Mouse (Mus musculus) C2C12 (cell line): ENCODE measurements around the gene Gcsh. TPM values are rescaled to one million over a fixed set of nuclear protein-coding genes. Genes with fewer than 3 reads are reported as not detected.
A peak's percentile ranks its signal among the peaks of the same experiment; 100 is the strongest.

ENCODE experiments used
- H3K27me3 ChIP-seq: one replicate; pipeline ENCODE4 v1.6.1; 2011; ENCODE audit not compliant: control insufficient read depth, insufficient read depth, insufficient read length
- H3K36me3 ChIP-seq: one replicate; pipeline ENCODE4 v1.6.1; 2011; ENCODE audit not compliant: control insufficient read depth, insufficient read depth
- H3K4me3 ChIP-seq: one replicate; pipeline ENCODE4 v1.5.1; 2011; ENCODE audit warnings: mild to moderate bottlenecking, control low read depth; ENCODE audit not compliant: poor library complexity, insufficient read depth, severe bottlenecking
- H3K79me2 ChIP-seq: one replicate; pipeline ENCODE4 v1.6.1; 2011; ENCODE audit not compliant: control insufficient read depth, insufficient read depth
- H3K79me3 ChIP-seq: one replicate; pipeline ENCODE4 v1.6.1; 2011; ENCODE audit warnings: low read depth, control low read depth
- H3ac ChIP-seq: one replicate; pipeline ENCODE3; 2011; ENCODE audit warnings: low read depth; ENCODE audit not compliant: control insufficient read depth, insufficient read length
- CEBPB ChIP-seq: IDR thresholded peaks from one replicate; pipeline ENCODE4 v1.6.1; 2011; ENCODE audit warnings: low read depth, mild to moderate bottlenecking, control low read depth, moderate library complexity
- CTCF ChIP-seq: IDR thresholded peaks from one replicate; pipeline ENCODE4 v1.5.1; 2011; ENCODE audit not compliant: control insufficient read depth, insufficient read depth, insufficient read length
- FOSL1 ChIP-seq: IDR thresholded peaks from one replicate; pipeline ENCODE4 v1.8.0; 2011; ENCODE audit warnings: mild to moderate bottlenecking, low read length; ENCODE audit not compliant: poor library complexity, insufficient read depth, severe bottlenecking
- MAX ChIP-seq: IDR thresholded peaks from one replicate; pipeline ENCODE4 v1.6.1; 2011; ENCODE audit warnings: mild to moderate bottlenecking, control low read depth
- MYOD1 ChIP-seq: IDR thresholded peaks from one replicate; pipeline ENCODE4 v1.6.1; 2011; ENCODE audit warnings: low read depth; ENCODE audit not compliant: control insufficient read depth, insufficient read length
- MYOG ChIP-seq: IDR thresholded peaks from one replicate; pipeline ENCODE4 v1.6.1; 2011; ENCODE audit not compliant: control insufficient read depth, insufficient read length; ENCODE audit errors: extremely low read depth
- USF1 ChIP-seq: IDR thresholded peaks from one replicate; pipeline ENCODE4 v1.6.1; 2011; ENCODE audit warnings: low read depth, mild to moderate bottlenecking, control low read depth, moderate library complexity
- polyA plus RNA-seq: library from polyadenylated mRNA; unstranded; fragments of >200 nt; fragmentation: generic; extraction: Trizol; gene quantifications from one replicate; pipeline ENCODE4 v1.2.1, GENCODE M21; 2012; ENCODE audit warnings: missing spikeins

Gcsh gene
- polyA plus RNA-seq, 1 experiment: 27.6 TPM

DNA sequence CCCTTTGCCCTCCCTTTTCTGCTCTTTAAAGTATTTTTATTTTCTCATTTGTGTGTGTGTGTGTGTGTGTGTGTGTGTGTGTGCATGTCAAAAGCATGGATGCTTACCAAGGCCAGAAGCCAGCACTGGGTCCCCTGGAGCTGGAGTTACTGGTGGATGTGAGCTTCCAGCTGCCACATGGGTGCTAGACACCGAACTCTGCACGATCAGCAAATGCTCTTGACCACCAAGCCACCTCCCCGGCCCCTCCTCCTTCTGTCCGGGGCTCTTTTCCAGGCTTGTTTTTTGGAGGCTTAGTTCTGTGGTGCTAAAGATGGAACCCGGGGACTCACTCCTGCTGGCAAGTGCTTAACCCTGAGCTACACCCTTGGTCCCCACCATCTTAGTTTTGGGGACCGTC lies 46.5 kb downstream of the Gcsh start:
- Histone ChIP-seq H3ac (no peak overlapping the region), H3K4me3 (no peak overlapping the region), H3K36me3 (no peaks in the 10 kb centered on the region), H3K79me2 (peaks cover 19% of the 10 kb centered on the region), H3K27me3 (no peaks in the 10 kb centered on the region), H3K79me3 (no peaks in the 10 kb centered on the region)
- TF ChIP-seq USF1: no peak
- TF ChIP-seq MYOD1: no peak
- TF ChIP-seq FOSL1: no peak
- no peak for TF ChIP-seq MYOG
- TF ChIP-seq MAX: no peak

DNA sequence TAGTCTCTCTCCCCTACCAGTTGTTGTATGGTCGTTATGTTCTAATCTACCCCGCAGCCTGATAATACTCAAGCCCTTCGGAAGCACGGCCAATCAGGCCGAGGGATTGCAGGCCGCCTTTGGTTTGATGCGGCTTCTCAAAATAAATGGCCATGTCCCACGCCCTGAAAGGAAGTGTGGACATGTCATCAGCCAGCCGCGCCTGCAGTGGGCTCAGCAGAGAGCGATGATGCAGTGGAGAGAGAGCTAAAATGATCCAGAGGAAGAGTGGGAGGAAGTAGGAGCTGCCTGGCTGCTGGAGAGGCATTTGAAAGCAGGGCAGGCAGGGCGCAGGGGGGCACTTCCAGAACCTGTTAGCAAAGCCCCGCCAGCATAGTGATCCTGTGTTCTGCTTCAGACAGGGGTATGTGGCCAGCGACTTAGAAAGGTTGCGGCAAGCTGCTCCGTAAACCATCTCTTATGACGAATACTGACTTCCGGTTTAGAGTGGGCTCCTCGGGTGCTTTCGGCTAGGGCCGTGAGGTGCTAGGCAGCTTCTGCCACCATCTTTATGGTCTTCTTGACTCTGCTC lies 47.0 kb downstream of the Gcsh start:
- H3K79me2 ChIP-seq: peaks cover 19% of the 10 kb centered on the region
- no peaks in the 10 kb centered on the region for H3K36me3 ChIP-seq
- H3K4me3 ChIP-seq: no peak overlapping the region
- H3K27me3 ChIP-seq: no peaks in the 10 kb centered on the region
- H3ac ChIP-seq: no peak overlapping the region
- TF ChIP-seq CEBPB: no peak
- TF ChIP-seq USF1: no peak
- no peak for TF ChIP-seq MYOG
- no peak for TF ChIP-seq MYOD1
- TF ChIP-seq FOSL1: no peak
- no peak for TF ChIP-seq CTCF
- TF ChIP-seq MAX: no peak
- no peaks in the 10 kb centered on the region for H3K79me3 ChIP-seq

DNA sequence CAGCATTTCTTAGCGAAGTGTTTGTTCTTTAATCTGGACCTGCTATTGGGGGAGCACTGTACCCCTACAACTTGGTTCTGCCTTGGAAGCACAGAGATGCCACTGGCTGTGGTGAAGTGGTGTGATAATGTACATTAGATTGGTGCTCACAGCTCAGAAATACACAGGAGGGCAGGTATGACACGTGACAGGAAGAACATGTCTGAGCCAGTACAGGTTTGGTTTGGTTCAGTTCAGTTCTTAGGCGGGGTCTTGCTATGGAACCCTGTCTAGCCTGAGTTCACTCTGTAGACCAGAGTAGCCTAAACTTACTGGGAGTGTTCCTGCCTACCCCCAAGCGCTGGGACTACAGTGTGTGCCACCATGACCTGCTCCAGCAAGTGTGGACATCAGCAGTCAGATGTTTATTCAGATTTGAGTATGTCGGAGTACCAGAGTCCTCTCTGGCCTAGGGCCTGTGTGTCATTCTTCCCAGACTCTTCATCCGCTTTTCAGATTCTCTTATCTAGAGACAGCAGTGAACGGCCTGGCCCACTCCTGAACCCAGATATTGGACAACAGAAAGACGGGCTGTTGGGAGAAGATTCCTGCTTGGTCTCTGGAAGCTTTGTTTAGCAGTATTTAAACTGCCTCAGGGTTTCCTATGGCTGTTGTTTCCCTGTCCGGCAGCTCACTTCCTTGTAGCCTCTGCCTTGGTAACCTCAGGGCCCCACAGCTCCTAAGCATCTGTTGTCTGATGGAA lies 48.0 kb downstream of the Gcsh start:
- no peaks in the 10 kb centered on the region for H3K36me3 ChIP-seq
- TF ChIP-seq CTCF (no peak), FOSL1 (no peak), CEBPB (no peak), MAX (no peak), USF1 (no peak), MYOD1 (no peak), MYOG (no peak)
- H3ac ChIP-seq: no peak overlapping the region
- H3K4me3 ChIP-seq: no peak overlapping the region
- peaks cover 19% of the 10 kb centered on the region for H3K79me2 ChIP-seq
- H3K79me3 ChIP-seq: no peaks in the 10 kb centered on the region
- H3K27me3 ChIP-seq: no peaks in the 10 kb centered on the region

DNA sequence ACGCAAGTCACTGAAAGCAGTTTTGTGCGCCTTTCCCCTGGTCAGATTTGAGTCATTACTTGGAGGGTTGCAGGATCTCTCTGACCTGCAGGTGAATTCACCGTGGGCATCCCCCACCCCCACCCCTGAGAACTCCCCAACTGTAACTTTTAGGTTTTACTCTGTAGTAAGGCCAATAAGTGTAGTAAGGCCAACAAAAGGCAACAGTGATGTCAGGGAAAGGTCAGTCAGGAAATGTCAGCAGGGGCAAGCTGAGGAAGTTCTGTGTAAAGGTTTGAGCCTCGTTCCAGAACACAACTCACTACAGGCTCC lies 49.0 kb downstream of the Gcsh start:
- peak overlapping the region; percentile 79 for H3K4me3 ChIP-seq
- H3K27me3 ChIP-seq: no peaks in the 10 kb centered on the region
- TF ChIP-seq CTCF (no peak), CEBPB (no peak), MYOD1 (no peak), MYOG (no peak), USF1 (no peak), MAX (no peak), FOSL1 (no peak)
- no peaks in the 10 kb centered on the region for H3K36me3 ChIP-seq
- peaks cover 19% of the 10 kb centered on the region for H3K79me2 ChIP-seq
- H3ac ChIP-seq: no peak overlapping the region
- H3K79me3 ChIP-seq: no peaks in the 10 kb centered on the region

DNA sequence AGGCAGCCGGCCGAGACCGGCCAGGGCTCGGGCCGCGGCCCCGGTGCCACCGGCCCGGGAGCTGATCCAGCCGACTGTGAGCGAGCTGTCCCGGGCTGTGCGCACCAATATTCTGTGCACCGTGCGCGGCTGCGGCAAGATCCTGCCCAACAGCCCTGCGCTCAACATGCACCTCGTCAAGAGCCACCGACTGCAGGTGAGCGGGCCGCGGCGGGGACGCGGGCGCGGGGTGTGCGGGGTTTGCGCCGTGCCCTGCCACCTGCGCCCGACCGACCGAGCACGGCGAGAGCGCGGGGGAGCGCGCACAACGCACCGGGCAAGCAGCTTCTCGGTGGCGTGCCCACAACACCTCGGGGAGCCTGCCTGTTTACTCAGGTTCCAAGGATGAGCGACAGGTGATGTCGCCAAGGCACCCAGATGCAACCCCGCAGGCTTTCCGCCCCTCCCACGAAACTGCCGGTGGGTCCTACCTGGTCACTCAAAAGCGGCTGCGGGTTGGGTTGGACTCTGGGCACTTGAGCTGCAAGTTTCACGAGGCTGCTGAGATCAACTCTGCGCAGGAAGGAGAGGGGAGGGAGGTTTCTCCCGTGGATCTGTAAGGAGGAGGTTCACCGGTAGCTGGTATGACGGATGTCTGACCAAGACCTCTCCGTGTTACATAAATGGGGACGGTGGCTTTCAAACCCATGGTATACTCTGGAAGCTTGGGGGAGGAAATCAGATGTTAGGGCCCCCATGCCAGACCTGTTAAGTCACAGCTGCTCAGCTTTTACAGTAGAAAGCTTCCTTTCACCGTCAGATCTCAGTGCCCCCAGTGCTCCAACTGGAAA lies 49.6 kb downstream of the Gcsh start:
- Histone ChIP-seq H3K79me3 (no peaks in the 10 kb centered on the region), H3K36me3 (no peaks in the 10 kb centered on the region), H3K4me3 (peak overlapping the region; percentile 79), H3ac (peak overlapping the region; percentile 90), H3K79me2 (peaks cover 19% of the 10 kb centered on the region), H3K27me3 (no peaks in the 10 kb centered on the region)
- TF ChIP-seq CEBPB (no peak), CTCF (no peak), MAX (no peak)

DNA sequence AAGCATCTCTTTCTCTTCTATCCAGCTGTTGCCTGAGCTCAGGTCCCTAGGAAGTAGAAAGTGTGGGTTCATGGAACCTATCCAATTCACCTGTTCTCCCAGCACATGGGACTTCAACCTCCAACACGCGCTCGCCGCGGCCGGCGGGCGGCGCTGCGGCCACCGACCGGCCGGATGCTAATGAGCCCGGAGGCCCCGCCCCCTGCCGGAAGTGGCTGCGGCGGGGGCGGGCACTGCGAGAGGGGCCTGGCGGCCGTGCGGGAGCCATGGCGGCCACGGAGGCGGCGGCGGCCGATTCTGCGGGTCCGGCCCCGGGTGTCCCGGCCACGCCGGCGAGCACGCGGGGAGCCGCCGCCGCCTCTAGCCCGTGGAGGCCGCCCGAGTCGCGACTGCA lies 50.2 kb downstream of the Gcsh start, which contains the start of gene Atmin:
TSS of gene Atmin (plus strand) at position 233 of the 394 bp plus-strand sequence.
- H3K79me3 ChIP-seq: no peaks in the 10 kb centered on the region
- TF ChIP-seq MYOG (no peak), CTCF (peak; percentile 75), MAX (peak; percentile 39)

More for the DNA sequence above, 50.2 kb downstream of the Gcsh start, which contains the start of gene Atmin:
- peak within 1 kb of the TSS; percentile 90 for H3ac ChIP-seq
- H3K36me3 ChIP-seq: no peaks in the 10 kb centered on the region
- peaks cover 19% of the 10 kb centered on the region for H3K79me2 ChIP-seq
- H3K4me3 ChIP-seq: peak within 1 kb of the TSS; percentile 79
- H3K27me3 ChIP-seq: no peaks in the 10 kb centered on the region
